In genomic region chr2:18093858-18094257, GRCm38 (mm10) we compare ENCODE assay signal across 20 mouse cellular contexts. TPM values are rescaled to one million over a fixed set of nuclear protein-coding genes. Genes with fewer than 3 reads are reported as not detected.
A peak's percentile ranks its signal among the peaks of the same experiment; 100 is the strongest.
DNase-seq lines count a peak whose midpoint lies in the region; ATAC-seq and TF ChIP-seq lines count a peak whose summit lies in the region.
"Had no signal": no experiment of that assay in that cellular context is flagged by ENCODE, and none has a peak within 500 bp of the region (broad histone marks: within the 10 kb centered on the region; RNA-seq: fewer than 3 reads in every experiment).

No protein-coding gene starts in this region.

- no peaks in the 10 kb centered on the region for H3K27me3 ChIP-seq in heart, embryonic 12.5 days (replicated peaks)
- no peaks in the 10 kb centered on the region for H3K27me3 ChIP-seq in heart, embryonic 16.5 days (ENCODE audit: control insufficient read depth, insufficient read depth, low read length)
- H3K27me3 ChIP-seq in heart, embryonic 10.5 days (ENCODE audit: insufficient read depth, poor library complexity, severe bottlenecking): no peaks in the 10 kb centered on the region
- H3K27me3 ChIP-seq in hindbrain, postnatal 0 days (ENCODE audit: insufficient read depth, low read length): no peaks in the 10 kb centered on the region
- H3K27me3 ChIP-seq: embryonic facial prominence, embryonic 12.5 days; forebrain, embryonic 12.5 days; hindbrain, embryonic 13.5 days; intestine, embryonic 15.5 days; kidney, embryonic 15.5 days had no signal

- DNase-seq in heart, adult 18-20 months: no peak
- DNase-seq in heart, embryonic 10.5 days (ENCODE audit: low spot score): no peak
- DNase-seq in A20 (ENCODE audit: low read depth, low spot score) (peak; percentile 23), adipocyte (ENCODE audit: low spot score) (peak; percentile 19)
- no peak for DNase-seq in hindbrain, postnatal 0 days (ENCODE audit: low spot score)
- DNase-seq: adrenal gland, postnatal 10 days; cerebellum, adult 11-12 months; cerebellum, adult 9-10 months; cerebellum, postnatal 25 days; gastrocnemius, postnatal 36 days had no signal

- peak overlapping the region; percentile 33; the same call in 1 of the 2 replicates for H3K27ac ChIP-seq in heart, embryonic 12.5 days (ENCODE audit: poor library complexity, severe bottlenecking)
- peak overlapping the region; percentile 80 for H3K27ac ChIP-seq in heart, embryonic 16.5 days (ENCODE audit: low read length)
- H3K27ac ChIP-seq in heart, embryonic 10.5 days: no peak overlapping the region
- H3K27ac ChIP-seq in hindbrain, postnatal 0 days: no peak overlapping the region
- H3K27ac ChIP-seq: embryonic facial prominence, embryonic 12.5 days; forebrain, embryonic 12.5 days; hindbrain, embryonic 13.5 days; intestine, embryonic 15.5 days; kidney, embryonic 15.5 days had no signal

- no peak overlapping the region for H3K4me3 ChIP-seq in heart, embryonic 12.5 days
- H3K4me3 ChIP-seq in heart, embryonic 16.5 days (ENCODE audit: low read length): no peak overlapping the region
- H3K4me3 ChIP-seq in heart, embryonic 10.5 days: no peak overlapping the region
- no peak overlapping the region for H3K4me3 ChIP-seq in hindbrain, postnatal 0 days (ENCODE audit: low read length)
- H3K4me3 ChIP-seq: embryonic facial prominence, embryonic 12.5 days; forebrain, embryonic 12.5 days; hindbrain, embryonic 13.5 days; intestine, embryonic 15.5 days; kidney, embryonic 15.5 days had no signal

- no peak overlapping the region for H3K4me2 ChIP-seq in heart, embryonic 12.5 days
- no peak overlapping the region for H3K4me2 ChIP-seq in heart, embryonic 16.5 days (ENCODE audit: low read depth, low read length)
- no peak overlapping the region for H3K4me2 ChIP-seq in hindbrain, postnatal 0 days (ENCODE audit: low read depth, low read length)
- H3K4me2 ChIP-seq: embryonic facial prominence, embryonic 12.5 days; forebrain, embryonic 12.5 days; hindbrain, embryonic 13.5 days; intestine, embryonic 15.5 days; kidney, embryonic 15.5 days had no signal

- H3K9me3 ChIP-seq in heart, embryonic 12.5 days (replicated peaks): no peaks in the 10 kb centered on the region
- no peaks in the 10 kb centered on the region for H3K9me3 ChIP-seq in heart, embryonic 16.5 days (replicated peaks; ENCODE audit: control insufficient read depth, low read length)
- H3K9me3 ChIP-seq in heart, embryonic 10.5 days: no peaks in the 10 kb centered on the region
- no peaks in the 10 kb centered on the region for H3K9me3 ChIP-seq in hindbrain, postnatal 0 days (ENCODE audit: low read length)
- H3K9me3 ChIP-seq: embryonic facial prominence, embryonic 12.5 days; forebrain, embryonic 12.5 days; G1E; hindbrain, embryonic 13.5 days; intestine, embryonic 15.5 days; kidney, embryonic 15.5 days had no signal

- 87% methylated on average over 1 of the region's 1 CpGs for WGBS in heart, embryonic 12.5 days
- 90% methylated on average over 1 of the region's 1 CpGs for WGBS in heart, embryonic 16.5 days
- WGBS in heart, embryonic 10.5 days: 91% methylated on average over 1 of the region's 1 CpGs
- WGBS in hindbrain, postnatal 0 days: 90% methylated on average over 1 of the region's 1 CpGs

- peaks cover 6% of the 10 kb centered on the region; the same call in 1 of the 2 replicates for H3K4me1 ChIP-seq in heart, embryonic 12.5 days (replicated peaks)
- peaks cover 5% of the 10 kb centered on the region; the same call in 1 of the 2 replicates for H3K4me1 ChIP-seq in heart, embryonic 16.5 days (ENCODE audit: control insufficient read depth, insufficient read depth, low read length)
- no peaks in the 10 kb centered on the region for H3K4me1 ChIP-seq in heart, embryonic 10.5 days
- H3K4me1 ChIP-seq in hindbrain, postnatal 0 days (ENCODE audit: insufficient read depth, low read length): no peaks in the 10 kb centered on the region
- H3K4me1 ChIP-seq: embryonic facial prominence, embryonic 12.5 days; forebrain, embryonic 12.5 days; hindbrain, embryonic 13.5 days; intestine, embryonic 15.5 days had no signal

- peaks cover 53% of the 10 kb centered on the region for H3K36me3 ChIP-seq in heart, embryonic 12.5 days
- H3K36me3 ChIP-seq in heart, embryonic 16.5 days (ENCODE audit: control insufficient read depth, insufficient read depth): peaks cover 30% of the 10 kb centered on the region
- peaks cover 62% of the 10 kb centered on the region for H3K36me3 ChIP-seq in heart, embryonic 10.5 days
- H3K36me3 ChIP-seq in hindbrain, postnatal 0 days (ENCODE audit: insufficient read depth, low read length): peaks cover 6% of the 10 kb centered on the region; the same call in 1 of the 2 replicates

- TF ChIP-seq CTCF in hindbrain, postnatal 0 days (IDR thresholded peaks at IDR 0.05; ENCODE audit: low read depth): no peak

- no peak for ATAC-seq in heart, embryonic 12.5 days (ENCODE audit: insufficient number of reproducible peaks, low FRiP score)
- no peak for ATAC-seq in heart, embryonic 16.5 days (replicated peaks; ENCODE audit: extremely low read depth, insufficient read depth, low FRiP score)
- no peak for ATAC-seq in hindbrain, postnatal 0 days
- ATAC-seq: forebrain, embryonic 16.5 days; intestine, embryonic 15.5 days had no signal

- H3K9ac ChIP-seq in heart, embryonic 12.5 days: no peak overlapping the region
- H3K9ac ChIP-seq in heart, embryonic 16.5 days (ENCODE audit: low read length): no peak overlapping the region
- no peak overlapping the region for H3K9ac ChIP-seq in hindbrain, postnatal 0 days (replicated peaks; ENCODE audit: low read length)
- H3K9ac ChIP-seq: embryonic facial prominence, embryonic 12.5 days; forebrain, embryonic 12.5 days; hindbrain, embryonic 13.5 days; intestine, embryonic 15.5 days; kidney, embryonic 15.5 days had no signal

RNA-seq across cellular contexts. Expression of gene Mllt10, which starts 38.8 kb away (rescaled TPM):
- polyA plus RNA-seq in heart, embryonic 12.5 days (2016; fragmentation: Nextera tagmentation; extraction: Ambion mirVana): 36.3 and 37.1 TPM in 2 replicates
- total RNA-seq in heart, adult 18-20 months (2021): 10 to 100 TPM; 31.0 to 33.4 TPM
- polyA plus RNA-seq in heart, embryonic 16.5 days (2015; fragmentation: Nextera tagmentation; extraction: Ambion mirVana): 40.7 and 44.5 TPM in 2 replicates
- 39.8 and 54.8 TPM in 2 replicates for polyA plus RNA-seq in heart, embryonic 10.5 days (2016; fragmentation: Nextera tagmentation; extraction: Ambion mirVana)
- 20.1 and 25.6 TPM in 2 replicates for total RNA-seq in hindbrain, postnatal 0 days (2014; rRNA removed)
- polyA plus RNA-seq in hindbrain, postnatal 0 days (2015; fragmentation: Nextera tagmentation; extraction: Ambion mirVana): 30.0 and 34.6 TPM in 2 replicates

RNA-seq across cellular contexts. Expression of gene Skida1, which starts 45.0 kb away (rescaled TPM):
- 7.7 and 8.8 TPM in 2 replicates for polyA plus RNA-seq in heart, embryonic 12.5 days (2016; fragmentation: Nextera tagmentation; extraction: Ambion mirVana)
- 1 to 10 TPM; 2.0 to 2.2 TPM for total RNA-seq in heart, adult 18-20 months (2021)
- 3.9 TPM in 2 replicates for polyA plus RNA-seq in heart, embryonic 16.5 days (2015; fragmentation: Nextera tagmentation; extraction: Ambion mirVana)
- 6.7 and 9.4 TPM in 2 replicates for polyA plus RNA-seq in heart, embryonic 10.5 days (2016; fragmentation: Nextera tagmentation; extraction: Ambion mirVana)
- total RNA-seq in hindbrain, postnatal 0 days (2014; rRNA removed): 14.1 and 22.7 TPM in 2 replicates
- 4.4 and 5.0 TPM in 2 replicates for polyA plus RNA-seq in hindbrain, postnatal 0 days (2015; fragmentation: Nextera tagmentation; extraction: Ambion mirVana)
- total RNA-seq: hematopoietic stem cell, adult 5-6 weeks had no signal

RNA-seq across cellular contexts. Expression of gene A930004D18Rik, which starts 56.3 kb away (rescaled TPM):
- 14.8 and 18.3 TPM in 2 replicates for polyA plus RNA-seq in heart, embryonic 12.5 days (2016; fragmentation: Nextera tagmentation; extraction: Ambion mirVana)
- 1 to 10 TPM; 3.4 to 4.3 TPM for total RNA-seq in heart, adult 18-20 months (2021)
- polyA plus RNA-seq in heart, embryonic 16.5 days (2015; fragmentation: Nextera tagmentation; extraction: Ambion mirVana): 9.4 and 9.5 TPM in 2 replicates
- 14.5 and 14.9 TPM in 2 replicates for polyA plus RNA-seq in heart, embryonic 10.5 days (2016; fragmentation: Nextera tagmentation; extraction: Ambion mirVana)
- total RNA-seq in hindbrain, postnatal 0 days (2014; rRNA removed): 2.3 and 3.7 TPM in 2 replicates
- 9.0 and 9.9 TPM in 2 replicates for polyA plus RNA-seq in hindbrain, postnatal 0 days (2015; fragmentation: Nextera tagmentation; extraction: Ambion mirVana)
- total RNA-seq: hematopoietic stem cell, adult 5-6 weeks had no signal

Comparison
In these comparisons a context has a peak if more than half of its experiments do, and no peak if none do; other contexts are left out.
1. H3K27ac ChIP-seq: peak in heart, embryonic 12.5 days (single experiment) and heart, embryonic 16.5 days (single experiment); none in heart, embryonic 10.5 days (single experiment) and hindbrain, postnatal 0 days (single experiment).
2. DNase-seq: peak in A20 (single experiment) and adipocyte (single experiment); none in heart, adult 18-20 months (0 of 2), heart, embryonic 10.5 days (single experiment) and hindbrain, postnatal 0 days (single experiment).